Mouse (Mus musculus) left cerebral cortex, adult 8-10 months (tissue): ENCODE results near the gene Ptprcap. TPM values are rescaled to one million over a fixed set of nuclear protein-coding genes. Genes with fewer than 3 reads are reported as not detected.

ENCODE experiments used
- DNase-seq, 2 experiments: peaks; one replicate each; pipeline ENCODE4 v3.0.0; 2022; ENCODE audit warnings: low spot score in 2 of 2
- total RNA-seq, 4 experiments: library from RNA; stranded (reverse); gene quantifications; 2 replicates each; pipeline ENCODE4 v1.2.4; 2022

The Ptprcap gene
- total RNA-seq, 4 experiments from 2014 or later, result 1.6 to 2.2 (median 1.8) TPM

DNA sequence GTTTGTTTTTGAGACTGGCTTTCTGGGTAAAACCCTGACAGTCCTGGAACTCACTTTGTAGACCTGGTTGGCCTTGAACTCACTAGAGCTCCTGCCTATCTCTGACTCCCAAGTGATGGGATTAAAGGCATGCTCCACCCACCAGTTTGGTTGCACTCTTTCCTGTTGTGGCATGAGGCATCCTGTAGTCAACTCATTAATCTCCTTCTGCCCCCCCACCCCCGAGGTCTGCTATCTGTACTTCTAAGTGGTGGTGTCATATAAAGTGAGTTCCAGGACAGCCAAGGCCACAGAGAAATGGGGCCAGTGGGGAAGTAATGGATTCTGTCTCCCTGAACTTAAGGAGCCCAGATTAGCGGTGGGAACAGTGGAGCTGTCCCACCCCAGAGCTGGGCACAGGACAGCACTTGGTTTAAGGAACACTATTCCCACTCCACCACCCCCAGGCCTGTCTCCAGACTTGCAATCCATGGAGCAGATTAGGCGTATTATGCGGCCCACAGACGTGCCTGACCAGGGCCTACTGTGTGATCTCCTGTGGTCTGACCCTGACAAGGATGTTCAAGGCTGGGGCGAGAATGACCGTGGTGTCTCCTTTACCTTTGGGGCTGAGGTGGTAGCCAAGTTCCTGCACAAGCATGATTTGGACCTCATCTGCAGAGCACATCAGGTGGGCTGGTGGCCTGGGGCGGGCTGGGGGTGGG, 40.8 kb downstream of the Ptprcap start:
- DNase-seq, result no peak

GRCm38 (mm10) chr19:4194776-4195650, 41.6 kb downstream of the Ptprcap start:
- no peak for DNase-seq

DNA sequence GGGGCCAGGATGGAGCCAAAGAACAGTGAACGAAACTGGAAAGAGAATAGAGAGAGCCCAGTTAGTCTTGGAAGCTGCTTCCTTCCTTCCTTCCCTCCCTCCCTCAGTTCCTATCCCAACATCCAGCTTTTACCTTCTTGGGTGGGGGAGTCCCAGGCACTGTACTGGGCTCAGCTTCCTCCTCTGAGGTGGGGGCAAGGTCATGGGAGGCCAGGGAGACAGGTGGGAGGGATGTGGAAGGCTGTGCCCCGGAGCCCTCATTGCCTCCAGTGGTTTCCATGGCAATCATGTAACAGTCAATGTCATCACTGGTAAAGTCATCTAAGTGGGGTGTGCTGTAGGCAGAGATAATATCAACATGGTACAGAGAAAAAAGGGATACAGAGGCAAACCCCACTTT, 42.6 kb downstream of the Ptprcap start:
- no peak for DNase-seq

- DNase-seq, result no peak
Measured at GRCm38 (mm10) chr19:4196548-4196947, 43.1 kb downstream of the Ptprcap start.

- DNase-seq, result no peak
Measured at GRCm38 (mm10) chr19:4197180-4197579, 43.8 kb downstream of the Ptprcap start.

DNA sequence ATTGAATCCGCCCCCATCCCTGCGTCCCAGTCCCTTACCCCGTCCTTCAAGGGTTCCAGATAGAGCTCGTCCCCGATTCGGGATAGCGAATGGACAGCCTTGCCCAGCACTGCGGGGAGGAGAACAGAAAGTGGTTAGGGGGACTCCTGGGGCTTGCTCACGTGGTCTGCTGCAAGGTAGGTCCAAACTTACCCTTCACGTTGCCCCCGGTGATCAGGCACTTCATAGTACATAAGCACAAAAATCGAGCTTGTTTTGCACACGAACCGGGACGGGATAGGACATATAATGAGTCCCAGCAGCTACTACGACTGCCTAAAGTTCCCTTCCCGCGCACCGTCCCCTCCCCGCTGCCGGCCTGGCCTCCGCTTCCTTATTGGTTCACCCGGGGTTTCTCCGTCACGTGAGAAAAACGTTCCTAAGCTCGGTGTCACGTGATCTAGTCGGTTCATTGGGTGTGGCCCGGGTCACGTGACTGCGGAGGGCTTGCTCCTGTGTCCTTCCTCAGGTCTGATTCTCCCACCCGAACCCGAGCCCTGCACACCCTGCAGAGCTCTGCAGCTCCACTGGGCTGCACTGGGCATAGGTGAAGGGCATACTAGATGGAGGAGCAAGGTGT, 48.0 kb downstream of the Ptprcap start, which contains the start of gene Rad9a:
Gene Rad9a (minus strand): TSS at position 372 of the 619 bp plus-strand sequence.
- DNase-seq, result peak; percentile 86 to 97

GRCm38 (mm10) chr19:4202149-4202548, 48.7 kb downstream of the Ptprcap start:
- DNase-seq, result no peak

DNA sequence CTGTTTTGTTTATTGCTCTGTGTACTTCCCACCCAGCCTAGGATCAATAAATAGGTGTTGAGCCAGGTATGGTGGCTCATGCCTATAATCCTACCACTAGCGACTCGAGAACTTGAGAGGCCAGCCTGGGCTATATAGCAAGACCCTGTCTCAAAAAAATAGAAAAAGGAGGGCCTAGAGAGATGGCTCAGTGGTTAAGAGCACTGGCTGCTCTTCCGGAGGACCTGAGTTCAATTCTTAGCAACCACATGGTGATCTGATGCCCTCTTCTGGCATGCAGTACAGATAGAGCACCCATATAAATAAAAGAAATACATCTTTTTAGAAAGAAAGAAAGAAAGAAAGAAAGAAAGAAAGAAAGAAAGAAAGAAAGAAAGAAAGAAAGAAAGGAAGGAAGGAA, 49.7 kb downstream of the Ptprcap start:
- DNase-seq, result no peak

GRCm38 (mm10) chr19:4203604-4204326, 50.4 kb downstream of the Ptprcap start:
- DNase-seq, result no peak

DNA sequence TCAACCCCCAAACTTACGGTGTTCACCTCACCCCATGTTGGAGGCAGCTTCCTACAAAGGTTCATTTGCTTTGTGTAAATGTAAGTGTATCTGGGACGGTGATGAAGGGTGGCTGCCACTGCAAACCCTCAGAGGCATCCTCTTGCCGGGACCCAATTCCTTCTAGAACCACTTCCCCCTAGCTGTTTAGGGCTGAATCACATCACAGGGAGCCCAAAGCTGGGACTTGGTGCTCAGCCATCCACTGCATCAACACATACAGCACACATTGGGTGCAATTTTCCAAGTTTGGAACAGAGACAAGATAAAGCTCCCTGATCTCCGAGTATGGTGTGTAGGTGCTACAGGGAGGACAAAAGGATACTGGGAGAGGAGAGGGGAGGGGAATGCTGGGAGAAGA, 51.5 kb downstream of the Ptprcap start:
- no peak for DNase-seq

Other genes starting within 250 kb of the Ptprcap start
- 10 to 100 TPM; 14.9 to 26.1 (median 21.5) TPM for gene Tcirg1, start 246.5 kb upstream of the Ptprcap start, total RNA-seq
- gene Ndufs8, start 240.8 kb upstream of the Ptprcap start, total RNA-seq, result 100 to 1,000 TPM; 136 to 159 (median 145) TPM
- gene Aldh3b1, start 223.8 kb upstream of the Ptprcap start, total RNA-seq, result 1 to 10 TPM; 3.4 to 5.5 (median 5.1) TPM
- gene Unc93b1, start 218.4 kb upstream of the Ptprcap start, total RNA-seq, result 10 to 100 TPM; 13.4 to 30.8 (median 20.0) TPM
- gene Aldh3b3, start 195.0 kb upstream of the Ptprcap start, total RNA-seq, result under 1 TPM in 2 of 4 experiments, not detected in 2; 0.44 to 0.50 TPM
- gene Aldh3b2, start 181.3 kb upstream of the Ptprcap start, total RNA-seq, result 1 to 10 TPM in 1 of 4 experiments, under 1 TPM in 3; 0.80 to 1.3 (median 0.91) TPM
- 1 to 10 TPM; 2.9 to 5.0 (median 4.5) TPM for gene Acy3, start 167.0 kb upstream of the Ptprcap start, total RNA-seq
- not detected for gene Tbx10, start 160.9 kb upstream of the Ptprcap start, total RNA-seq
- gene Nudt8, start 153.0 kb upstream of the Ptprcap start, total RNA-seq, result 10 to 100 TPM in 1 of 4 experiments, 1 to 10 TPM in 3; 7.4 to 10.5 (median 8.9) TPM
- 1 to 10 TPM in 2 of 4 experiments, under 1 TPM in 2; 0.76 to 1.3 (median 1.1) TPM for gene Gm49405, start 153.0 kb upstream of the Ptprcap start, total RNA-seq
- 10 to 100 TPM in 1 of 4 experiments, 1 to 10 TPM in 3; 3.9 to 11.7 (median 4.1) TPM for gene Doc2g, start 150.3 kb upstream of the Ptprcap start, total RNA-seq
- gene Ndufv1, start 140.8 kb upstream of the Ptprcap start, total RNA-seq, result 100 to 1,000 TPM; 243 to 273 (median 258) TPM
- 100 to 1,000 TPM; 405 to 436 (median 416) TPM for gene Gstp1, start 115.6 kb upstream of the Ptprcap start, total RNA-seq
- 10 to 100 TPM; 43.0 to 73.3 (median 55.7) TPM for gene Gstp2, start 107.6 kb upstream of the Ptprcap start, total RNA-seq
- gene Gstp3, start 94.0 kb upstream of the Ptprcap start, total RNA-seq, result not detected
- not detected for gene Cabp2, start 72.0 kb upstream of the Ptprcap start, total RNA-seq
- 10 to 100 TPM; 20.2 to 28.9 (median 23.4) TPM for gene Cdk2ap2, start 56.4 kb upstream of the Ptprcap start, total RNA-seq
- gene Pitpnm1, start 53.6 kb upstream of the Ptprcap start, total RNA-seq, result 100 to 1,000 TPM; 199 to 206 (median 205) TPM
- 100 to 1,000 TPM; 120 to 143 (median 134) TPM for gene Aip, start 27.7 kb upstream of the Ptprcap start, total RNA-seq
- gene Gpr152, start 13.8 kb upstream of the Ptprcap start, total RNA-seq, result under 1 TPM in 1 of 4 experiments, not detected in 3; 0.08 TPM
- gene Cabp4, start 9.6 kb upstream of the Ptprcap start, total RNA-seq, result under 1 TPM in 3 of 4 experiments, not detected in 1; 0.17 to 0.37 (median 0.34) TPM
- gene Coro1b, start 5.0 kb upstream of the Ptprcap start, total RNA-seq, result 10 to 100 TPM; 86.9 to 98.0 (median 92.5) TPM
- 10 to 100 TPM; 28.6 to 39.6 (median 34.1) TPM for gene Rps6kb2, start 9.8 kb downstream of the Ptprcap start, total RNA-seq
- 10 to 100 TPM; 12.6 to 15.0 (median 13.4) TPM for gene Carns1, start 21.9 kb downstream of the Ptprcap start, total RNA-seq
- 1 to 10 TPM; 1.6 to 3.3 (median 2.7) TPM for gene Tbc1d10c, start 37.7 kb downstream of the Ptprcap start, total RNA-seq
- gene Ppp1ca, start 38.5 kb downstream of the Ptprcap start, total RNA-seq, result 100 to 1,000 TPM; 310 to 356 (median 326) TPM
- gene Rad9a, start 48.1 kb downstream of the Ptprcap start, total RNA-seq, result 10 to 100 TPM in 3 of 4 experiments, 1 to 10 TPM in 1; 9.9 to 12.1 (median 11.0) TPM
- 1 to 10 TPM in 2 of 4 experiments, under 1 TPM in 2; 0.65 to 2.4 (median 1.2) TPM for gene Clcf1, start 60.6 kb downstream of the Ptprcap start, total RNA-seq
- not detected for gene AC109138.7, start 60.8 kb downstream of the Ptprcap start, total RNA-seq
- 10 to 100 TPM; 16.1 to 23.6 (median 22.1) TPM for gene Pold4, start 78.3 kb downstream of the Ptprcap start, total RNA-seq
- 10 to 100 TPM; 40.6 to 55.7 (median 51.5) TPM for gene Ssh3, start 115.6 kb downstream of the Ptprcap start, total RNA-seq
- 10 to 100 TPM; 60.1 to 72.5 (median 69.0) TPM for gene Ankrd13d, start 129.5 kb downstream of the Ptprcap start, total RNA-seq
- 100 to 1,000 TPM; 191 to 210 (median 203) TPM for gene Grk2, start 152.6 kb downstream of the Ptprcap start, total RNA-seq
- 10 to 100 TPM; 70.9 to 80.3 (median 75.2) TPM for gene Kdm2a, start 244.7 kb downstream of the Ptprcap start, total RNA-seq